Mouse (Mus musculus): ENCODE measurements around the gene Slc17a5. TPM values are rescaled to one million over a fixed set of nuclear protein-coding genes. Genes with fewer than 3 reads are reported as not detected.

Gene Slc17a5
- polyA plus RNA-seq, 1 experiment from 2014 or later: 39.6 TPM

DNA sequence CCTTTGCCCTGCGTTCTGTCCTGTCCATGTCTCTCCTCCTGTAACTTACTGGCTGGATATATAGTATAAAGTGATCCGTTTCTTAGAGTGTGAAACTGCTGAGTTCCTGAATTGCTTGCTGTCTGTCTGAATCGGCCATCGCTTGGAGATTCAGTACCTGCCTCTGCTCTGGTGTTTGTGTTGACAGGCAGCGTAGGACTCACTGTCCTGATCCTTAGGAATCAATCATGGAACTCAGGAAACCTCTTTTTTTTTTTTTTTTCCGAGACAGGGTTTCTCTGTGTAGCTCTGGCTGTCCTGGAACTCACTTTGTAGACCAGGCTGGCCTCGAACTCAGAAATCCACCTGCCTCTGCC lies 81.1 kb downstream of the Slc17a5 start:
- Histone ChIP-seq H3K4me2 (replicated peaks) (no peak overlapping the region), H3K9me3 (no peaks in the 10 kb centered on the region), H3K27ac (no peak overlapping the region), H3K36me3 (no peaks in the 10 kb centered on the region), H3K4me1 (replicated peaks) (peaks cover 12% of the 10 kb centered on the region), H3K4me3 (replicated peaks) (no peak overlapping the region), H3K27me3 (replicated peaks) (no peaks in the 10 kb centered on the region), H3K9ac (no peak overlapping the region)
- 57% methylated on average over 7 of the region's 7 CpGs for WGBS
- ATAC-seq: no peak

DNA sequence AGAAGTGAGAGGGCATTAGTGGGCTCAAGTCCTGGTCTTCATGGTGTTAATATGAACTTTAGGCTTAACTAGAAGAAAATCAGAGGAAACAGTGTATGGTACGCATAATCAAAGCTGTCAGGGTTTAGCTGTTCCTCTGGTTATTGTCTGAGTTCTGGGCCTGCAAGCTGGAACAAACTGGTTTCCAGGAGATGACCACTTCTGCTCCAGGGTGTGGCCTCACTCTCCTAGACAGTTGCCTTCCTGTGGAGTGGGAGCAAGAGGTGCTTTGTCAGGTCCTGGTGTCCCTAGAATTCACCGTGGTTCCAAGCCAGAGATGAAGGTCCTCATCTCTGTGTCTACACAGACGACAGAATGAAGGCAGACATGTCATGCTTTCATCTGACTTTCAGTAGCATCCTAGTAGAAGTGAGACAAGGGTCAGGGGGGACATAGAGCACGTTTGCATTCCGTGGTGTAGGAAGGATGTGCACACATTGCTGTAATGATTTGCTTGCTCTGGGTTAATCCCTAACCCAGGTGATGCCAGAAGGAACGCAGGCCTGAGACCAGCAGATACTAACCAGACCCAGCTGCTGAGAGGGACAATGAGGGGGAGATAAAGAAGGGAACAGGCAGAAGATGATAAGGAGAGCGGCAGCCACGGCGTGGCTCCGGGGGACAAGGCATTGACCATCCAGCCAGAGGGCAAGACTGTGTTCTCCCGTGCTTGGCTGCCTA lies 81.7 kb downstream of the Slc17a5 start:
- Histone ChIP-seq H3K9me3 (no peaks in the 10 kb centered on the region), H3K4me2 (replicated peaks) (no peak overlapping the region), H3K27ac (0 out of 2 replicates have a peak overlapping the region, but pooled peaks have one; percentile 17), H3K27me3 (replicated peaks) (no peaks in the 10 kb centered on the region), H3K4me1 (replicated peaks) (peaks cover 12% of the 10 kb centered on the region), H3K4me3 (replicated peaks) (no peak overlapping the region), H3K36me3 (no peaks in the 10 kb centered on the region), H3K9ac (no peak overlapping the region)
- 26% methylated on average over 11 of the region's 11 CpGs for WGBS
- peak; percentile 73 for ATAC-seq

DNA sequence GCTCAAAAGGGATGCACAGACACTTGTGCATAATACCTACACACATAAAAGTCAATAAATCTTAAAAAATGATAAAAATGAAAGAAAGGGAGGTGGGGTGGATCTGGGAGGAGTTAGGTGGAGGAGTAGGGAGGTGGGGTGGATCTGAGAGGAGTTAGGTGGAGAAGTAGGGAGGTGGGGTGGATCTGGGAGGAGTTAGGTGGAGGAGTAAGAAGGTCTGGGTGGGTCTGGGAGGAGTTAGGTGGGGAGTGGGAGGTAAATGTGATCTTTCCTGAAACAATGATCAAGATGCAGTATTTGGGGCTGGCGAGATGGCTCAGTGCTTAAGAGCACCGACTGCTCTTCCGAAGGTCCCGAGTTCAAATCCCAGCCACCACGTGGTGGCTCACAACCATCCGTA lies 82.6 kb downstream of the Slc17a5 start:
- H3K9ac ChIP-seq: no peak overlapping the region
- ATAC-seq: no peak
- no peaks in the 10 kb centered on the region for H3K36me3 ChIP-seq
- no peak overlapping the region for H3K4me2 ChIP-seq (replicated peaks)
- H3K9me3 ChIP-seq: no peaks in the 10 kb centered on the region
- WGBS: 90% methylated on average over 6 of the region's 6 CpGs
- no peak overlapping the region for H3K4me3 ChIP-seq (replicated peaks)
- no peaks in the 10 kb centered on the region for H3K27me3 ChIP-seq (replicated peaks)
- H3K27ac ChIP-seq: no peak overlapping the region
- H3K4me1 ChIP-seq (replicated peaks): peaks cover 12% of the 10 kb centered on the region

DNA sequence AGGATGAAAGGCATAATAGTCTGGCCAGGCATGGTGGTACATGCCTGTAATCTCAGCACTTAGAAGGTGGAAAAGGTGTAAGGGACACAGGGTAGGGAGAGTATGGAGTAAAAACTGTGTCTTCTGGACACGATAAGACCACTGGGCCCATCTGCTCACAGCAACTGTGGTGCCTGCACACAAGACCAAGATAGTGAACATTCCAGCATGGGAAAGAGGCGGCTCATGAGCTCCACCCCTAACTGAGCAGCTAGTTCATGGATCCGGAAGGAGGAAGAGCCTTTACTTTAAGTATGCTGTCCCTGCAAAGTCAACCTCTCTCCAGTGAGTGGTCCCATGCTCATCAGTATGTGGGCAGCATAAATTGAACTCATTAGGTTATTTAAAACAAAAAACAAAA lies 83.2 kb downstream of the Slc17a5 start:
- WGBS: 64% methylated on average over 3 of the region's 3 CpGs
- H3K4me1 ChIP-seq (replicated peaks): peaks cover 12% of the 10 kb centered on the region
- no peaks in the 10 kb centered on the region for H3K36me3 ChIP-seq
- H3K4me2 ChIP-seq (replicated peaks): no peak overlapping the region
- no peaks in the 10 kb centered on the region for H3K27me3 ChIP-seq (replicated peaks)
- H3K9ac ChIP-seq: no peak overlapping the region
- H3K4me3 ChIP-seq (replicated peaks): no peak overlapping the region
- ATAC-seq: no peak
- no peak overlapping the region for H3K27ac ChIP-seq
- no peaks in the 10 kb centered on the region for H3K9me3 ChIP-seq

DNA sequence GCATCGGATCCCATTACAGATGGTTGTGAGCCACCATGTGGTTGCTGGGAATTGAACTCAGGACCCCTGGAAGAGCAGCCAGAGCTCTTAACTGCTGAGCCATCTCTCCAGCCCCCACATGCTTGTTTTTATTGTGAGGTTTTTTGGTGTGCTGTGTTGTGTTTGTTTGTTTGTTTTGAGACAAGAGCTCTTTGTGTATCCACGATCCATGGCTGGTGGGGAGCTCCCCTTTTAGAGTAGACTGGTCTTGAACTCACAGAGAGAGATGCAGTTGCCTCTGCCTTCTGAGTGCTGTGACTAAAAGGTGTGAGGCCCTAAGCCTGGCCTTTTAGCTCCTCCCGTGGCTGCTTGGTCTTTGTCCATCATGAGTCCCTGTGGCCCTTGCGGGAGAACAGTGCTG lies 83.7 kb downstream of the Slc17a5 start:
- no peak for ATAC-seq
- no peaks in the 10 kb centered on the region for H3K27me3 ChIP-seq (replicated peaks)
- peaks cover 12% of the 10 kb centered on the region for H3K4me1 ChIP-seq (replicated peaks)
- no peaks in the 10 kb centered on the region for H3K9me3 ChIP-seq
- no peak overlapping the region for H3K4me2 ChIP-seq (replicated peaks)
- no peak overlapping the region for H3K4me3 ChIP-seq (replicated peaks)
- H3K36me3 ChIP-seq: no peaks in the 10 kb centered on the region
- H3K27ac ChIP-seq: no peak overlapping the region
- H3K9ac ChIP-seq: no peak overlapping the region
- 83% methylated on average over 4 of the region's 4 CpGs for WGBS

DNA sequence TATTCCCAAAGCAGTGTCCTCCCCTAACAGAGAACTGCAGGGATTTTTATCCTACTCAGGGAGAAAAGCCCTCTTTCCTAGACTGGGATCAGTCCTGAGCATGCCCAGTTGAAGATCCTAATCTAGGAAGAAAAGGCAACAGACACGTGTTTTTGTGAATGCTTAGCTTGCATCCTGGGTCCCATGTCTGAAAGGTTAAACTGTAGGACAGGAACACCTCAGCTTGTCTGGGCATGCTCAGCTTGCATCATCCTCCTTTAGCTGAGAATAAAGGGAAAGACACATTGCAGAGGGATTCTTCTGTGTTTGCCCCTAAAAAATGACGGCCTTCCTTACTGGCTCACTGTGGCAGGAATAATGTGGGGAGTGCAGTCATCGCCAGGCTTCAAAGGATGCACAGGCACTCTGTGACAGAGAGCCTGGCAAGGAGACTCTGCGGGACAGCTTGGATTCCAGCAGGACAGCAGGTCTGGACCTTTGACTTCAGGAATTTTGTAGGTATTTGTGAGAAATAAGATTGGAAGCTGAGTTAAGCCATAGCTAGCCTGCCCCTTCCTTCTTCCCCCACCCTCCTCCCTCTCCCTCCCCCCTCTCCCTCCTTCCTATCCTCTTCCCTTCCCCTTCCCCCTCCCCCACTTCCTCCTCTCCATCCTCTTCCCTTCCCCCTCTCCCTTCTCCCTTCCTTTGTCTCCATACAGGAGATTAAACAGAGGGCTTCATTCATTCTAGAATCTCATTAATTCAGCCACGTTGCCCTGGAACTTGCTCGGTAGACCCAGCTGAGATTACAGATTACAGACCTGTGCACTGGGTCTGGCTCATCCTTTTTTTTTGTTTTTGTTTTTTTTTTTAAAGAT lies 84.4 kb downstream of the Slc17a5 start:
- H3K4me2 ChIP-seq (replicated peaks): no peak overlapping the region
- H3K36me3 ChIP-seq: no peaks in the 10 kb centered on the region
- WGBS: 24% methylated on average over 6 of the region's 6 CpGs
- H3K4me1 ChIP-seq (replicated peaks): peaks cover 12% of the 10 kb centered on the region
- no peaks in the 10 kb centered on the region for H3K9me3 ChIP-seq
- H3K4me3 ChIP-seq (replicated peaks): no peak overlapping the region
- no peak overlapping the region for H3K27ac ChIP-seq
- no peaks in the 10 kb centered on the region for H3K27me3 ChIP-seq (replicated peaks)
- no peak overlapping the region for H3K9ac ChIP-seq
- ATAC-seq: no peak

DNA sequence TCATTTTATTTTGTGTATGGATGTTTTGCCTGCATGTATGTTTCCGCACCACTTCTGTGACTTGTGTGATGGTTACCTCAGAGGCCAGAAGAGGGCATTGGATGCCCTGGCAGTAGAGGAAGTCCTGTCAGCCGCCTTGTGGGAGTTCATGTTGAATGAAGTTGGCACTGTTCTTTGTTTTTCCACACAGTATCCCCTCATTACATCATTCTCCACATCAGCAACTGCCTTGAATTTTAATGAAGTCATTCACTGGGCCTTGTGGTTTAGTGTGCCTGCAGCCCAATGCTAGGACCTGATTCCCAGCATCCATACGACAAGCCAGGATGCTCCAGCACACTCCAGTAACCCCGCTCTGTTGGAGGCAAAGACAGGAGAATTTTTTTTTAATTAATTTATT lies 86.6 kb downstream of the Slc17a5 start:
- no peaks in the 10 kb centered on the region for H3K9me3 ChIP-seq
- no peak overlapping the region for H3K4me3 ChIP-seq (replicated peaks)
- 85% methylated on average over 4 of the region's 4 CpGs for WGBS
- H3K36me3 ChIP-seq: no peaks in the 10 kb centered on the region
- no peaks in the 10 kb centered on the region for H3K27me3 ChIP-seq (replicated peaks)
- peaks cover 7% of the 10 kb centered on the region for H3K4me1 ChIP-seq (replicated peaks)
- H3K27ac ChIP-seq: no peak overlapping the region
- H3K4me2 ChIP-seq (replicated peaks): no peak overlapping the region
- H3K9ac ChIP-seq: no peak overlapping the region
- ATAC-seq: no peak

DNA sequence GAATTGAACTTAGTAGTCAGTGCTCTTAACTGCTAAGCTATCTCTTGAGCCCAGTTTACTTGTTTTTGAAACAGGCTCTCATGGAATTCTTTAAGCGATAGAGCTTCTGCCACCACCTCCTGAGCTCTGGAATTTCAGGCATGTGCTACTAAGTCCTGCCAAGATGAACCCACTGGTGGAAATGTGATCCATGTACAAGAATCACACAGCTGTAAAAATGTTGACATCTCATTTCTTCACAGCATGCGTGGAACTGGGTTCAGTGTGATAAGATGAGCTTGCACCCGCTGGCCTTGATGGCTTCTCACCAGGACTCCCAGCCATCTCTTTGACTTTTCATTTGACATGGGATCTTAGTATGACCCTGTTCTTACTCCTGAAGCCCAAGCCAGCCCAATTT lies 87.5 kb downstream of the Slc17a5 start:
- H3K27ac ChIP-seq: no peak overlapping the region
- WGBS: 65% methylated on average over 3 of the region's 3 CpGs

DNA sequence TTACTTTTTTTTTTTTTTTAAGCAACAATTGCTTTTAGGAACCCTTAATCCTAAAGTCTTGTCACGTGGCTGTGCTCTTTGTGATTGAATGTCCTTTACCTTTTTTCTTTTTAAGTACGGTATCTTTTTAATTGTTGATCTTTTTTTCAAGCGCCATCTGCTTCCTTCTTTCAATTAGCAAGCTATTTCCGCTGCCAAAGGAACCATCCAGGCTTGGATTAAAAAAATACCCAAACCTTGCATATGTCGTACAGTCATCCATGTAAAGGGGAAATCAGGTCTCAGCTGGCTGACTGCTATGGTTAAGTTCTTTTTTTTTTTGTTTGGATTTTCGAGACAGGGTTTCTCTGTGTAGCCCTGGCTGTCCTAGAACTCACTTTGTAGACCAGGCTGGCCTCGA lies 94.7 kb downstream of the Slc17a5 start:
- Histone ChIP-seq H3K27me3 (replicated peaks) (no peaks in the 10 kb centered on the region), H3K4me1 (replicated peaks) (no peaks in the 10 kb centered on the region), H3K9me3 (no peaks in the 10 kb centered on the region), H3K4me2 (replicated peaks) (no peak overlapping the region), H3K36me3 (no peaks in the 10 kb centered on the region), H3K9ac (no peak overlapping the region), H3K27ac (no peak overlapping the region), H3K4me3 (replicated peaks) (no peak overlapping the region)
- WGBS: 87% methylated on average over 7 of the region's 7 CpGs
- ATAC-seq: no peak

More for the DNA sequence above, 87.5 kb downstream of the Slc17a5 start:
- no peak overlapping the region for H3K9ac ChIP-seq
- H3K36me3 ChIP-seq: no peaks in the 10 kb centered on the region
- ATAC-seq: no peak
- no peaks in the 10 kb centered on the region for H3K9me3 ChIP-seq
- peaks cover 2% of the 10 kb centered on the region; the same call in 1 of the 2 replicates for H3K4me1 ChIP-seq (replicated peaks)
- H3K4me3 ChIP-seq (replicated peaks): no peak overlapping the region
- no peak overlapping the region for H3K4me2 ChIP-seq (replicated peaks)
- no peaks in the 10 kb centered on the region for H3K27me3 ChIP-seq (replicated peaks)

DNA sequence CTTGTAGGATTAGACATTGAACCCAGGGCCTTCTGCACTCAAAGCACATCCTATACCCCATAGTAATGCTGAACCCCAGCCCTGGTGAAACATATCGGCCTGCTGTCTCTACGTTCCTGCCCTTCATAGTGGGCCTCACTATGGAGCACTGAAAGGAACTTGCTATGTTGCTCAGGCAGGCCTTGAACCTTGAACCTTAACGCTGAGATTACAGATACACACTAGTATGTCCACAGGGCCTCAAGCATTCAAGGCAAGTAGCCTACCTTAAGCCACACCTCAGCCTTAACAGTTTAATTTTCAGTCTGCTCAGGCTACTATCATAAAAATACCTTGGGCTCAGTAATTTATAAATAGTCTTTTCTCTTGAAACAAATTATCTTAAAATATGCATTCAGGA lies 95.6 kb downstream of the Slc17a5 start:
- no peak overlapping the region for H3K4me2 ChIP-seq (replicated peaks)
- H3K9ac ChIP-seq: no peak overlapping the region
- peak overlapping the region; percentile 60 for H3K27ac ChIP-seq
- no peaks in the 10 kb centered on the region for H3K36me3 ChIP-seq
- no peaks in the 10 kb centered on the region for H3K27me3 ChIP-seq (replicated peaks)
- H3K9me3 ChIP-seq: no peaks in the 10 kb centered on the region
- no peaks in the 10 kb centered on the region for H3K4me1 ChIP-seq (replicated peaks)
- no peak overlapping the region for H3K4me3 ChIP-seq (replicated peaks)
- WGBS: 76% methylated on average over 3 of the region's 3 CpGs
- ATAC-seq: peak; percentile 88

DNA sequence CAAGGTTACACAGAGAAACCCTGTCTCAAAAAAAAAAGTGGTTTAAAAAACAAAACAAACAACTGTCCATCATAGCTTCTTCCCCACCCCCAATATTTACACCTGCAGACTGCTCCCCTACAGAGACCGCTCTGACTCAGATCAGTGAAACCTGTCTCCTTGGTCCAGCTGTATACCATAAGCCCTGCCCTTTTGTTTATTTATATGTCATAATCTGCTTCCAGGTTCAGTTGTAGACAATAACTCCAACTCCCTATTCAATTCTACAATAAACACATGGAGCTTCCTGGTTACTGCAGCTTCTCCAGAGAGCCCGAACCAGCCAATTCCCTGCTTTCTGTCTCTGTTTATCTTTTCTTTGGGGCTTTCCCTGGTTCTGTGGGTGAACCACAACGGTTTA lies 96.7 kb downstream of the Slc17a5 start:
- WGBS: 60% methylated on average over 3 of the region's 3 CpGs
- H3K27ac ChIP-seq: no peak overlapping the region
- ATAC-seq: no peak

DNA sequence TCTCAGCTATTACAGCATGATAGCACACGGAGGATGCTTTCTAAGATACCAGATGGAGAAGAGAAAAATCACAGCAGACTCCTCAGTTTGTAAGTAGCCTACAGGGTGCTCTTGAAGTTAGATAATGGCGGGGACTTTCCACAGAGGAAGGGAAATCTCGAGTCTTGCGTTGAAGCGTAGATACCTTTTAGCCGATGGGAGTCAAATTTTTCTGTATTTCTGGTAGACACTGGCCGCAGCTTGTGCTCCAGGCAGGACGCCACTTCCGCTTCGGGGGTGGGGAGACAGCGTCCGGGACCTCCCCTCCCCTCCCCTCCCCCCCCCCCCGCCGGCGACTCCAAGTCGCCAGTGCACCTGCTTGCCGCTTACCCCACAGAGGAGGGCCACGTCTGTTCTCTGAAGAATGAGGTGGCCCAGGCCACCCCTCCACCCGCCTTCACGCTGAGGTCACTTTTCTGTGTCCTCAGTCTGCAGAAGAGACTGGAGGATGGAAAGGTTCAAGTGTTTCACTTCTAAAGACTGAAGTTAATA lies 98.9 kb downstream of the Slc17a5 start, which contains the start of gene Eef1a1:
Eef1a1 (minus strand) TSS at position 262 of the 531 bp plus-strand sequence.
- Histone ChIP-seq H3K4me1 (replicated peaks) (no peaks in the 10 kb centered on the region), H3K27ac (peak within 1 kb of the TSS; percentile 54; the same call in 1 of the 2 replicates), H3K4me3 (replicated peaks) (peak within 1 kb of the TSS; percentile 38), H3K4me2 (replicated peaks) (peak within 1 kb of the TSS; percentile 73), H3K36me3 (no peaks in the 10 kb centered on the region), H3K27me3 (replicated peaks) (no peaks in the 10 kb centered on the region), H3K9me3 (no peaks in the 10 kb centered on the region), H3K9ac (peak within 1 kb of the TSS; percentile 47)
- WGBS: under 1% methylated on average over 17 of the region's 20 CpGs
- peak; percentile 70 for ATAC-seq

More for the DNA sequence above, 96.7 kb downstream of the Slc17a5 start:
- H3K27me3 ChIP-seq (replicated peaks): no peaks in the 10 kb centered on the region
- H3K4me2 ChIP-seq (replicated peaks): no peak overlapping the region
- no peak overlapping the region for H3K4me3 ChIP-seq (replicated peaks)
- H3K36me3 ChIP-seq: no peaks in the 10 kb centered on the region
- H3K9ac ChIP-seq: no peak overlapping the region
- H3K4me1 ChIP-seq (replicated peaks): no peaks in the 10 kb centered on the region
- no peaks in the 10 kb centered on the region for H3K9me3 ChIP-seq

Measured in intestine, embryonic 15.5 days (tissue).